Mouse (Mus musculus): Measurements from ENCODE around the gene Rnf151. TPM values are rescaled to one million over a fixed set of nuclear protein-coding genes. Genes with fewer than 3 reads are reported as not detected.

Rnf151 gene
- polyA plus RNA-seq, 2 experiments, result 0.19 to 0.98 TPM

DNA sequence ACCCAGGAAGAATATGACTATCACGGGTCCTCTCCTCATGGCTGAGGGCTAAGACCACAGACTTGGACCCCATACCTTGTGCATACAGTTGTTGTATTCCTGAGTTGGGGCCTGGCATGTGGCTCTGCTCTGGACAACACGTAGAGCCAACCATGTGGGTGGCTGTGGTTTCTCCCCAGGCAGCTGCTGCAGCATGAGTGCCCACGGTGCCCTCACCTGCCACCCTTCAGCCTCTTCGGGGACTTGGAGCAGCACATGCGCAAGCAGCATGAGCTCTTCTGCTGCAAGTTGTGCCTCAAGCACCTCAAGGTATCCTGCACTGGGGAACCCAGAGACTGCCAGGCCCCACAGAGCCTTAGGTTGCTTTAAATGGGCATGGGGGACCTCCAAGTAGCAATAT lies 41.0 kb downstream of the Rnf151 start:
- 93% methylated on average over 5 of the region's 5 CpGs for WGBS
- ATAC-seq (ENCODE audit: low FRiP score, low read depth) (no peak), DNase-seq (ENCODE audit: low spot score) (no peak)
- peaks cover 53% of the 10 kb centered on the region for H3K36me3 ChIP-seq (ENCODE audit: control insufficient read depth, insufficient read depth, low read length)
- H3K4me2 ChIP-seq (replicated peaks; ENCODE audit: low read depth, low read length, severe bottlenecking), result no peak overlapping the region
- H3K27me3 ChIP-seq (ENCODE audit: control insufficient read depth, insufficient read depth, low read length), result no peaks in the 10 kb centered on the region
- H3K9me3 ChIP-seq (ENCODE audit: control insufficient read depth, low read length), result no peaks in the 10 kb centered on the region
- no peak overlapping the region for H3K4me3 ChIP-seq (replicated peaks; ENCODE audit: low read length)
- no peak overlapping the region for H3K9ac ChIP-seq (ENCODE audit: low read depth, low read length, severe bottlenecking)
- H3K4me1 ChIP-seq (ENCODE audit: control insufficient read depth, insufficient read depth, low read length), result peaks cover 5% of the 10 kb centered on the region
- no peak for TF ChIP-seq POLR2A (IDR thresholded peaks at IDR 0.05; ENCODE audit: borderline replicate concordance, extremely low read depth, insufficient read depth, insufficient read length)
- no peak overlapping the region for H3K27ac ChIP-seq (replicated peaks; ENCODE audit: low read depth, low read length)

DNA sequence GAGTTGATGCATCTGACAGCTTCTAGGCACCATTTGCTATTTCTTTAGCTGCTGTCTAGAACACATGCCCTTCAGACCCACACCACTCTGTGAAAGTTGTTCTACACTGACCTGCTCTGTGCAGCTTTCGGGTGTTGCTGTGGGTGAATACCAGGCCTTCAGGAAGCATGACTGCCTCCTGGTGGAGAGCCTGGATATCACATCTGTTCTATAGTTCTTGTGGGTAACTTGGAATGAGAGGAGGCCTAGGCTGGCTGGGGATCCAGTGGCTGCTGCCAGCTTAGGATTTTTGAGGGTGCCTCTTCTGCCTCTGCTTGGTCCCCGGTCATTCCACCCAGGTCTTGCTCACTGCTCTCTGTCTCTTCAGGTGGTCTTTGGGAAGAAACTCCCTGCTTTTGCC lies 41.7 kb downstream of the Rnf151 start:
- peak; percentile 61 for DNase-seq (ENCODE audit: low spot score)
- Histone ChIP-seq H3K4me1 (ENCODE audit: control insufficient read depth, insufficient read depth, low read length) (peaks cover 12% of the 10 kb centered on the region), H3K9ac (ENCODE audit: low read depth, low read length, severe bottlenecking) (no peak overlapping the region), H3K36me3 (ENCODE audit: control insufficient read depth, insufficient read depth, low read length) (peaks cover 47% of the 10 kb centered on the region), H3K27me3 (ENCODE audit: control insufficient read depth, insufficient read depth, low read length) (no peaks in the 10 kb centered on the region), H3K27ac (replicated peaks; ENCODE audit: low read depth, low read length) (no peak overlapping the region), H3K4me2 (replicated peaks; ENCODE audit: low read depth, low read length, severe bottlenecking) (no peak overlapping the region), H3K9me3 (ENCODE audit: control insufficient read depth, low read length) (no peaks in the 10 kb centered on the region), H3K4me3 (replicated peaks; ENCODE audit: low read length) (no peak overlapping the region)
- no peak for ATAC-seq (ENCODE audit: low FRiP score, low read depth)
- TF ChIP-seq POLR2A (IDR thresholded peaks at IDR 0.05; ENCODE audit: borderline replicate concordance, extremely low read depth, insufficient read depth, insufficient read length), result no peak
- WGBS, result 74% methylated on average over 2 of the region's 2 CpGs

- Histone ChIP-seq H3K9ac (ENCODE audit: low read depth, low read length, severe bottlenecking) (no peak overlapping the region), H3K4me2 (replicated peaks; ENCODE audit: low read depth, low read length, severe bottlenecking) (no peak overlapping the region), H3K36me3 (ENCODE audit: control insufficient read depth, insufficient read depth, low read length) (peaks cover 28% of the 10 kb centered on the region), H3K4me1 (ENCODE audit: control insufficient read depth, insufficient read depth, low read length) (peaks cover 21% of the 10 kb centered on the region), H3K9me3 (ENCODE audit: control insufficient read depth, low read length) (no peaks in the 10 kb centered on the region), H3K27me3 (ENCODE audit: control insufficient read depth, insufficient read depth, low read length) (no peaks in the 10 kb centered on the region), H3K4me3 (replicated peaks; ENCODE audit: low read length) (no peak overlapping the region), H3K27ac (replicated peaks; ENCODE audit: low read depth, low read length) (no peak overlapping the region)
- no peak for ATAC-seq (ENCODE audit: low FRiP score, low read depth)
- DNase-seq (ENCODE audit: low spot score), result no peak
- 85% methylated on average over 7 of the region's 7 CpGs for WGBS
- TF ChIP-seq POLR2A (IDR thresholded peaks at IDR 0.05; ENCODE audit: borderline replicate concordance, extremely low read depth, insufficient read depth, insufficient read length), result no peak
These were observed 43.6 kb downstream of the Rnf151 start for GRCm38 (mm10) chr17:24674277-24674676.

DNA sequence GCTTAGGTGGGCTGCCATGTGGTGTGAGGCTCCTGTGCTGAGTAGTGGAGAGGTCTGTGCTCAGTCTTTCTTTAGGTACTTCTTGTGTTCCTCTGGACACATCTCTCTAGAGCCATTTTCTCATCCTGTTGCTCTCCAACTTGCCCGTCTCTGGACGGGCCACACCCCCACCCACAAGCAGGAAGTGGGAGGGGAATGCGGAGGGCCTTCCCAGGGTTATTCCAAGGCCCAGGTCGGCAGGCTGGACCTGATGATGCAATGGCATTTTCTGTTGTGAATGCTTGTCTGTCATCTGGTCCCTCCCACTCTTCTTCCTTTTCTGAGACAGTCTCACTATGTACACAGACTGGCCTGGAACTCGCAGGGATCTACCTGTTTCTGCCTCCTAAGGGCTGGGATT lies 45.7 kb downstream of the Rnf151 start:
- no peak for TF ChIP-seq POLR2A (IDR thresholded peaks at IDR 0.05; ENCODE audit: borderline replicate concordance, extremely low read depth, insufficient read depth, insufficient read length)
- Histone ChIP-seq H3K27me3 (ENCODE audit: control insufficient read depth, insufficient read depth, low read length) (no peaks in the 10 kb centered on the region), H3K27ac (replicated peaks; ENCODE audit: low read depth, low read length) (no peak overlapping the region), H3K36me3 (ENCODE audit: control insufficient read depth, insufficient read depth, low read length) (peaks cover 7% of the 10 kb centered on the region), H3K9ac (ENCODE audit: low read depth, low read length, severe bottlenecking) (peak overlapping the region; percentile 28; the same call in 1 of the 2 replicates), H3K9me3 (ENCODE audit: control insufficient read depth, low read length) (no peaks in the 10 kb centered on the region), H3K4me3 (replicated peaks; ENCODE audit: low read length) (no peak overlapping the region), H3K4me2 (replicated peaks; ENCODE audit: low read depth, low read length, severe bottlenecking) (peak overlapping the region; percentile 16), H3K4me1 (ENCODE audit: control insufficient read depth, insufficient read depth, low read length) (peaks cover 26% of the 10 kb centered on the region)
- WGBS, result 23% methylated on average over 5 of the region's 5 CpGs
- no peak for DNase-seq (ENCODE audit: low spot score)
- no peak for ATAC-seq (ENCODE audit: low FRiP score, low read depth)

DNA sequence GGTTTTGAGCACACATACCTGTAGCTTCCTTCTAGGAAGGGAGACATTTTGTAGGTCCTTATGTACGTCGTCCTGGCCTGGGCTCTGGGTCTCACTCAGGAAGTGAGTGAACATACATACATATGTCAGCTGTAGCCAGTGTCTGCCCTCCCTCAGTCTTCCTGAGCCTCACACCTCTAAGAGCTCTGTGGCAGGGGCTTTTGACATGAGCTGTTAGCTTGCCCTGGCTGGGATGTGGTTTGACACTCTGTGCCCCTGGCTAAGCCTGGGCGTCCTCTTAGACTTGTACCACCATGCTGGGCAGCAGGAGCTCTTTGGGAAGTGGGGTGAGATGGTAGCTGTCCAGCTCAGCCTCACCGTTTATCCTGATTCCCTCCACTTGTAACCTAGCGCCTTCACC lies 46.5 kb downstream of the Rnf151 start:
- H3K4me2 ChIP-seq (replicated peaks; ENCODE audit: low read depth, low read length, severe bottlenecking), result peak overlapping the region; percentile 77; the same call in 1 of the 2 replicates
- DNase-seq (ENCODE audit: low spot score) (no peak), ATAC-seq (ENCODE audit: low FRiP score, low read depth) (no peak)
- H3K9ac ChIP-seq (ENCODE audit: low read depth, low read length, severe bottlenecking), result peak overlapping the region; percentile 93; the same call in 1 of the 2 replicates
- no peaks in the 10 kb centered on the region for H3K36me3 ChIP-seq (ENCODE audit: control insufficient read depth, insufficient read depth, low read length)
- no peak for TF ChIP-seq POLR2A (IDR thresholded peaks at IDR 0.05; ENCODE audit: borderline replicate concordance, extremely low read depth, insufficient read depth, insufficient read length)
- H3K27ac ChIP-seq (replicated peaks; ENCODE audit: low read depth, low read length), result no peak overlapping the region
- H3K4me1 ChIP-seq (ENCODE audit: control insufficient read depth, insufficient read depth, low read length), result peaks cover 26% of the 10 kb centered on the region
- 0 out of 2 replicates have a peak overlapping the region, but pooled peaks have one; percentile 94 for H3K4me3 ChIP-seq (replicated peaks; ENCODE audit: low read length)
- H3K27me3 ChIP-seq (ENCODE audit: control insufficient read depth, insufficient read depth, low read length), result no peaks in the 10 kb centered on the region
- WGBS, result 61% methylated on average over 5 of the region's 5 CpGs
- no peaks in the 10 kb centered on the region for H3K9me3 ChIP-seq (ENCODE audit: control insufficient read depth, low read length)

Measured in limb, embryonic 14.5 days (tissue).